Mouse (Mus musculus) thymus, adult 2 months (tissue): ENCODE measurements around the gene 4930544D05Rik. TPM values are rescaled to one million over a fixed set of nuclear protein-coding genes. Genes with fewer than 3 reads are reported as not detected.
A peak's percentile ranks its signal among the peaks of the same experiment; 100 is the strongest.

ENCODE experiments used
- DNase-seq: peaks from one replicate; pipeline ENCODE4 v3.0.0; 2021
- H3K27ac ChIP-seq: fragments of 200-500 bp; 2 replicates; pipeline ENCODE4 v1.5.1; 2012; ENCODE audit warnings: low read length, control low read depth; ENCODE audit not compliant: control insufficient read depth, insufficient read depth
- H3K27me3 ChIP-seq: fragments of 200-500 bp; 2 replicates; pipeline ENCODE4 v1.6.1; 2012; ENCODE audit warnings: mild to moderate bottlenecking, low read length, moderate library complexity, mixed read lengths; ENCODE audit not compliant: control insufficient read depth, insufficient read depth
- H3K36me3 ChIP-seq: fragments of 200-500 bp; 2 replicates; pipeline ENCODE4 v1.6.1; 2012; ENCODE audit warnings: mild to moderate bottlenecking, low read length, moderate library complexity; ENCODE audit not compliant: control insufficient read depth, insufficient read depth
- H3K4me1 ChIP-seq: fragments of 200-500 bp; replicated peaks from 2 replicates; pipeline ENCODE4 v1.6.1; 2012; ENCODE audit warnings: low read length; ENCODE audit not compliant: control insufficient read depth, insufficient read depth
- H3K4me3 ChIP-seq: fragments of 200-500 bp; 2 replicates; pipeline ENCODE4 v1.5.1; 2012; ENCODE audit warnings: mild to moderate bottlenecking, low read length, control low read depth, moderate library complexity; ENCODE audit not compliant: control insufficient read depth, insufficient read depth
- CTCF ChIP-seq: fragments of 200-500 bp; IDR thresholded peaks from 2 replicates; pipeline ENCODE4 v1.5.1; 2012; ENCODE audit warnings: mild to moderate bottlenecking, control low read depth, low read length, moderate library complexity, borderline replicate concordance; ENCODE audit not compliant: control insufficient read depth, poor library complexity, insufficient read depth; ENCODE audit errors: extremely low read depth
- POLR2A ChIP-seq: fragments of 200-500 bp; IDR thresholded peaks from 2 replicates; pipeline ENCODE4 v1.6.1; 2012; ENCODE audit warnings: mild to moderate bottlenecking, low read length, control low read depth, moderate library complexity; ENCODE audit not compliant: control insufficient read depth, poor library complexity, insufficient read depth; ENCODE audit errors: extremely low read depth
- WGBS: fragments of 180-500 bp; shearing (Covaris S2); methylation state at CpG from one replicate; pipeline ENCODE4 v1.1.7; 2018; 5-methylcytosine and 5-hydroxymethylcytosine counted together
- polyA plus RNA-seq: library from polyadenylated mRNA; depleted of rRNA; stranded (reverse); fragments of >200 nt; gene quantifications from 2 replicates; pipeline ENCODE4 v1.2.3, GENCODE M21; 2012

4930544D05Rik gene
- polyA plus RNA-seq, 1 experiment = 0.15 TPM

- 9% methylated on average over 4 of the region's 4 CpGs for WGBS
- H3K27ac ChIP-seq = peak overlapping the region; percentile 20; the same call in 1 of the 2 replicates
Observed at GRCm38 (mm10) chr11:70648512-70648911, 32.9 kb downstream of the 4930544D05Rik start.

GRCm38 (mm10) chr11:70649185-70649734 is 33.6 kb downstream of the 4930544D05Rik start:
- Histone ChIP-seq H3K27me3 (no peaks in the 10 kb centered on the region), H3K4me3 (peak overlapping the region; percentile 12; the same call in 1 of the 2 replicates), H3K36me3 (peaks cover 44% of the 10 kb centered on the region), H3K27ac (peak overlapping the region; percentile 58), H3K4me1 (peaks cover 41% of the 10 kb centered on the region)
- TF ChIP-seq CTCF = no peak
- TF ChIP-seq POLR2A = no peak
- 84% methylated on average over 8 of the region's 8 CpGs for WGBS
- DNase-seq = peak; percentile 18

More at GRCm38 (mm10) chr11:70648512-70648911, 32.9 kb downstream of the 4930544D05Rik start:
- Histone ChIP-seq H3K4me1 (peaks cover 41% of the 10 kb centered on the region), H3K27me3 (no peaks in the 10 kb centered on the region), H3K36me3 (peaks cover 44% of the 10 kb centered on the region), H3K4me3 (no peak overlapping the region)
- no peak for TF ChIP-seq POLR2A
- TF ChIP-seq CTCF = no peak
- DNase-seq = peak; percentile 4

GRCm38 (mm10) chr11:70650322-70651175 is 34.9 kb downstream of the 4930544D05Rik start:
- Histone ChIP-seq H3K36me3 (peaks cover 44% of the 10 kb centered on the region), H3K4me1 (peaks cover 36% of the 10 kb centered on the region), H3K27ac (peak overlapping the region; percentile 84), H3K27me3 (no peaks in the 10 kb centered on the region), H3K4me3 (peak overlapping the region; percentile 34)
- peak; percentile 45 for DNase-seq
- WGBS = 44% methylated on average over 12 of the region's 12 CpGs
- TF ChIP-seq CTCF (no peak), POLR2A (no peak)

GRCm38 (mm10) chr11:70651391-70651790 is 35.7 kb downstream of the 4930544D05Rik start:
- Histone ChIP-seq H3K4me3 (peak overlapping the region; percentile 10; the same call in 1 of the 2 replicates), H3K27ac (peak overlapping the region; percentile 84; the same call in 1 of the 2 replicates), H3K36me3 (peaks cover 44% of the 10 kb centered on the region), H3K27me3 (no peaks in the 10 kb centered on the region), H3K4me1 (peaks cover 34% of the 10 kb centered on the region)
- WGBS = 70% methylated on average over 2 of the region's 2 CpGs
- peak; percentile 7 for DNase-seq
- TF ChIP-seq CTCF (no peak), POLR2A (no peak)

- Histone ChIP-seq H3K4me1 (peaks cover 40% of the 10 kb centered on the region), H3K36me3 (peaks cover 44% of the 10 kb centered on the region), H3K27ac (peak overlapping the region; percentile 99), H3K4me3 (peak overlapping the region; percentile 100), H3K27me3 (no peaks in the 10 kb centered on the region)
- 24% methylated on average over 12 of the region's 12 CpGs for WGBS
- no peak for TF ChIP-seq POLR2A
- TF ChIP-seq CTCF = no peak
- peak; percentile 65 for DNase-seq
Observed at GRCm38 (mm10) chr11:70652029-70652883, 36.6 kb downstream of the 4930544D05Rik start.
